Mouse (Mus musculus) limb, embryonic 15.5 days (tissue): ENCODE measurements around the gene Ercc2. TPM values are rescaled to one million over a fixed set of nuclear protein-coding genes. Genes with fewer than 3 reads are reported as not detected.

ENCODE experiments used
- ATAC-seq: fragments of 200-750 bp; cut with Nextera tagmentation; 2 replicates; pipeline ENCODE4 v1.8.0; 2017; ENCODE audit warnings: low read depth, moderate TSS enrichment; ENCODE audit not compliant: insufficient number of reproducible peaks, low FRiP score, low TSS enrichment
- H3K27ac ChIP-seq: fragments of 300-500 bp; sonication (generic); 2 replicates; pipeline ENCODE4 v1.5.1; 2015; ENCODE audit warnings: moderate library complexity, mild to moderate bottlenecking, inconsistent platforms
- H3K27me3 ChIP-seq: fragments of 300-500 bp; sonication (generic); 2 replicates; pipeline ENCODE4 v1.6.1; 2015; ENCODE audit warnings: inconsistent platforms
- H3K36me3 ChIP-seq: fragments of 300-500 bp; sonication (generic); 2 replicates; pipeline ENCODE4 v1.6.1; 2015; ENCODE audit warnings: inconsistent platforms
- H3K4me1 ChIP-seq: fragments of 300-500 bp; sonication (generic); 2 replicates; pipeline ENCODE4 v1.6.1; 2015; ENCODE audit warnings: inconsistent platforms
- H3K4me2 ChIP-seq: fragments of 300-500 bp; sonication (generic); 2 replicates; pipeline ENCODE4 v1.6.1; 2015; ENCODE audit warnings: mild to moderate bottlenecking, inconsistent platforms
- H3K4me3 ChIP-seq: fragments of 300-500 bp; sonication (generic); 2 replicates; pipeline ENCODE4 v1.5.1; 2015; ENCODE audit warnings: mild to moderate bottlenecking, inconsistent platforms
- H3K9ac ChIP-seq: fragments of 300-500 bp; sonication (generic); 2 replicates; pipeline ENCODE4 v1.6.1; 2015; ENCODE audit warnings: inconsistent platforms
- H3K9me3 ChIP-seq: fragments of 300-500 bp; sonication (generic); 2 replicates; pipeline ENCODE4 v1.6.1; 2016; ENCODE audit warnings: inconsistent platforms
- WGBS: fragments of 180-500 bp; shearing (Covaris S2); methylation state at CpG from one replicate; pipeline ENCODE4 v1.1.7; 2015; 5-methylcytosine and 5-hydroxymethylcytosine counted together
- polyA plus RNA-seq: library from polyadenylated mRNA; unstranded; fragments of >200 nt; fragmentation: Nextera tagmentation; extraction: Ambion mirVana; gene quantifications from 2 replicates; pipeline ENCODE4 v1.2.1, GENCODE M21; 2015

The Ercc2 gene
- polyA plus RNA-seq, 1 experiment from 2014 or later = 14.9 TPM

DNA sequence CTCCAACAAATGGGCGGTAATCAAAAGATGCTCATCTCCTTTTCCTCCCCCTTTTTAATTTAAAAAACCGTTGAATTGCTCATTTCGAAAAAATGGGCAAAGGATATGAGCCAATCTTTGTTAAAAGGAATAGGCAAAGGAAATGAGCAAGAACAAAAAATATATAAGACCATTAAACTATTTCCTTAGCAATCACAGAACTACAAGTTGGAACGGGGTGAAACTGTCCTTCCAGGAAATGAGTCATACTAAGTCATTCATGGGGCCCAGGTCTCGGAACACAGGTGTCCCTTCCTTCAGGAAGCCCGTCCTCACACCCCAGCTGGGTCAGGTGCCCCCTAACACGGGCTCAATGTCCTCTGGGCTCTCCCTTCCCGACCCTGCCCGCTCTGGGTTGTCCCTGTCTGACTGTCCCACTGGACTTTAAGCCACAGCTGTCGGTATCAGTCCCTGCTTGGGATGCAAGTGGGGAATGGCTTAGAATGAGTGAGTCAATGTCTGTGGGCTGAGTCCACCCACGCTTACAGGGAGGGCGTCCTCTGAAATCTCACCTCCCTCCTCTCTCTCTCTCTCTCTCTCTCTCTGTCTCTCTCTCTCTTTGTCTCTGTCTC, 37.5 kb upstream of the Ercc2 start, which contains the start of gene Ercc1:
TSS of gene Ercc1 (plus strand) at position 542 of the 611 bp plus-strand sequence.
- Histone ChIP-seq H3K4me2 (peak within 1 kb of the TSS; percentile 86), H3K9ac (peak within 1 kb of the TSS; percentile 40), H3K4me3 (peak within 1 kb of the TSS; percentile 66), H3K4me1 (peaks cover 48% of the 10 kb centered on the region), H3K27me3 (peaks cover 13% of the 10 kb centered on the region; the same call in 1 of the 2 replicates), H3K9me3 (no peaks in the 10 kb centered on the region), H3K36me3 (peaks cover 20% of the 10 kb centered on the region), H3K27ac (peak within 1 kb of the TSS; percentile 94)
- ATAC-seq = no peak
- 23% methylated on average over 12 of the region's 12 CpGs for WGBS

DNA sequence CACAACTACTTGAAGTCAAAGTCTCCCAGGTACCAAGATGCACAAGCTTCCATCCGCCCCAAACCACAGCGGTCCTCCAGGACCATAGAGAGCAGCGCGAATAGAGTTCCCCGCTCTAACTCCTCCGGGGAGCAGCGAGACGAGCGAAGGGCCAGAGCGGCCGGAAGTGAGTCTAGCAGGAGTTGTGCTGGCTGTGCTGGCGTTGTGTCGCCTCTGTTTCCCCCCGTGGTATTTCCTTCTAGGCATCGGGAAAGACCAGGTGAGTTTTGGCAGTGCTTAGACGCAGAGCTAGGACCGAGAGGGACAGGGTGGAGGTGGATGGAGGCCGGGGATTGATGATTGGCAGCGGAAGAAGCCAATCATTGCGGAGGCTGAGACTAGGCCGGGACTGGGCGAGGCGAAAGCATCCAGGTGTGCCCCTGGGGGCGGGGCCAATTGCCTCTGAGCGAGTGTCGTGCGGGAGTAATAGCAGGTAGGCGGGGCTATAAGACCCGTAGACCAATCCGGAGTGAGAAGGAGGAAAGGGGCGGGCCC, 36.8 kb upstream of the Ercc2 start:
- H3K27ac ChIP-seq = peak overlapping the region; percentile 94
- H3K4me2 ChIP-seq = peak overlapping the region; percentile 86
- H3K9ac ChIP-seq = peak overlapping the region; percentile 40
- peaks cover 13% of the 10 kb centered on the region; the same call in 1 of the 2 replicates for H3K27me3 ChIP-seq
- H3K4me3 ChIP-seq = peak overlapping the region; percentile 66
- H3K4me1 ChIP-seq = peaks cover 48% of the 10 kb centered on the region
- WGBS = under 1% methylated on average over 31 of the region's 31 CpGs
- ATAC-seq = peak; percentile 92
- H3K36me3 ChIP-seq = peaks cover 27% of the 10 kb centered on the region
- H3K9me3 ChIP-seq = no peaks in the 10 kb centered on the region

DNA sequence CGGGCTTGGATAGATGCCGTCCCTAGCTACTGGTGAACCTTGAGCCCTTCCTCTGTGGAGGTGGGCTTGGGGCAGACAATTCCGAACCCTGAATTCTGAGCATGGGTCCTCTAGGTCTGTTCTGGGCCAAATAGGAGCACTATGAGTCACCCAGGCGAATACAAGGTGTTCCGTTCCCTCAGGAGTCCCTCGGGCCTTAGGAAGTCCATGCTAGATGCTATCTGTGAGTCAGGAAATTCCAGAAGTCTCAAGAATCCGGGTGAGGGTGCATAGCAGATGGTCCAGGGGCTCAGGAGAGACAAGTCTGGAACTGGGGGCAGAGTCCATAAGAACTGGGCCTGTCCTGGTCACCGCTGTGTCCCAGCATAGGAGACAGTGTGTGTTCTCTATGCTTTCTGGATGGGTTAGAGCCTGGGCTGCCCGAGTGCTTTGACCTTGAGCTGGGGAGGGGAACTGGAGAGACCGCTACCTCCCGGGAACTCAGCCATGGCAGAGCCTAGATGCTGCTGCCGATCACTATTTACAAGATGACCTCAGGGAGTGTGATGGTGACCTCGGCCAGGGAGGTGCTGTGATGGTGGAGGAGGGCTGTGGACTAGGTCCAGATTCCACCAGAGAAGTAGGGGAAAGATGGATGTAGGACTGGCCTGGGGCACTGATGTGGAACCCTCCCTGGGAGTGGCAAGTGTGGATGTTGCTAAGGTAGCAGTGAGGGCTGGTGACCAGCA, 32.5 kb upstream of the Ercc2 start:
- peaks cover 18% of the 10 kb centered on the region for H3K4me1 ChIP-seq
- no peak overlapping the region for H3K4me2 ChIP-seq
- WGBS = 86% methylated on average over 13 of the region's 13 CpGs
- peaks cover 66% of the 10 kb centered on the region for H3K36me3 ChIP-seq
- H3K4me3 ChIP-seq = no peak overlapping the region
- no peaks in the 10 kb centered on the region for H3K9me3 ChIP-seq
- H3K27me3 ChIP-seq = no peaks in the 10 kb centered on the region
- no peak overlapping the region for H3K9ac ChIP-seq
- no peak for ATAC-seq
- H3K27ac ChIP-seq = no peak overlapping the region

DNA sequence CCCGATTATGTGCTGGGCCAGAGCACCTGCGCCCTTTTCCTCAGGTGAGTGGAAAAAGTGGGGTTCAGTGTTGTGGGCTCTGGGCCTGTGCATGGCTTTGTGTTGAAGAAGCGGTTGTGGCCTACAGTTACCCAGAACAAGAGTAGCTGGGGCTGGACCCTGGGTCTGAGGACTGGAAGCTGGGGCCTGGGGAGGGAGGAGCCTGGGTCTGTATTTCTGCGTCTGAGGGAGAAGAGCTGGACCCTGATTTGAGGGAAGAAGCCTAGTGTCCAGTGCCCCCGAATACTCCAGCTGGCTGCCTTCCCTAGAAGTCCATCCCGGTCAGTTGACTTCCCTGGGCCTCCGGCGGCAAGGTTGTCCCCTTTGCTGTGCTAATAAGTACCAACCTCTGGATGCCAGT, 31.6 kb upstream of the Ercc2 start:
- Histone ChIP-seq H3K27me3 (no peaks in the 10 kb centered on the region), H3K9ac (no peak overlapping the region), H3K4me2 (no peak overlapping the region), H3K9me3 (no peaks in the 10 kb centered on the region), H3K4me3 (no peak overlapping the region), H3K36me3 (peaks cover 74% of the 10 kb centered on the region), H3K4me1 (peaks cover 13% of the 10 kb centered on the region), H3K27ac (no peak overlapping the region)
- 95% methylated on average over 8 of the region's 8 CpGs for WGBS
- no peak for ATAC-seq

DNA sequence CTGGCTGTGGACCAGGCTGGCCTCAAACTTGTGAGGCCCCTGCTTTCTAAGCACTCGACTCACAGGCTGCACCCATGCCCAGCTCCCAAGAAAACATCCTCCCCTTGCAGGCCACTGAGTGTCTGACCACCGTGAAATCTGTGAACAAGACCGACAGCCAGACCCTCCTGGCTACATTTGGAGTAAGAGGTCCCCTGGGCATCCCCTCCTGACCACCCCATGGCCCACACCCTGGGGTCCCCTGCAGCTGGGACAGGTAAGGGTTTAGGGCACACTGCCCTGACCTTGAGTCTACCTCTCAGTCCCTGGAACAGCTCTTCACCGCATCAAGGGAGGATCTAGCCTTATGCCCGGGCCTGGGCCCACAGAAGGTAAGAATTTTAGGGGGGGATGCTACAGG, 26.8 kb upstream of the Ercc2 start:
- WGBS = 90% methylated on average over 5 of the region's 5 CpGs
- H3K27ac ChIP-seq = no peak overlapping the region
- H3K9me3 ChIP-seq = no peaks in the 10 kb centered on the region
- no peak overlapping the region for H3K4me3 ChIP-seq
- H3K27me3 ChIP-seq = no peaks in the 10 kb centered on the region
- H3K36me3 ChIP-seq = peaks cover 72% of the 10 kb centered on the region
- no peak for ATAC-seq
- no peak overlapping the region for H3K9ac ChIP-seq
- peaks cover 11% of the 10 kb centered on the region for H3K4me1 ChIP-seq
- H3K4me2 ChIP-seq = no peak overlapping the region

DNA sequence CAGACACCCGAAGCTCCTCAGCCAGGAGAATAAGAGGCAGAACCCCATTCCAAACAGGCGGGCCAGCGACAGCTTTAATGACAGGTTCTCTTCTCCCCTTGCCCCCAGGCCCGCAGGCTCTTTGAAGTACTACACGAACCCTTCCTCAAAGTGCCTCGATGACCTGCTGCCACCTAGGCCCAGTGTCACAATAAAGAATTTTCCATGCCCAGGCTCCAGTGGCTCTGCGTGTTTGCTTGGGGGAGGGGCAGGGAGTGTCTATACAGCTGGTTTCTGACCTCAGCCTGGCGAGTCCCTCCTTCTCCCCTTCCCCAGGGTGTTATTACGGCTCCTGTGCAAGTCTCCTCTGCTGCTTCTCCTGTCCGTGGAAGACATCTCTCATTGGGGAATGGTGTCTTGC, 25.5 kb upstream of the Ercc2 start:
- no peaks in the 10 kb centered on the region for H3K9me3 ChIP-seq
- H3K27me3 ChIP-seq = no peaks in the 10 kb centered on the region
- peaks cover 62% of the 10 kb centered on the region for H3K36me3 ChIP-seq
- WGBS = 61% methylated on average over 10 of the region's 10 CpGs
- peaks cover 20% of the 10 kb centered on the region for H3K4me1 ChIP-seq
- no peak overlapping the region for H3K9ac ChIP-seq
- H3K27ac ChIP-seq = no peak overlapping the region
- ATAC-seq = no peak
- H3K4me2 ChIP-seq = no peak overlapping the region
- no peak overlapping the region for H3K4me3 ChIP-seq

DNA sequence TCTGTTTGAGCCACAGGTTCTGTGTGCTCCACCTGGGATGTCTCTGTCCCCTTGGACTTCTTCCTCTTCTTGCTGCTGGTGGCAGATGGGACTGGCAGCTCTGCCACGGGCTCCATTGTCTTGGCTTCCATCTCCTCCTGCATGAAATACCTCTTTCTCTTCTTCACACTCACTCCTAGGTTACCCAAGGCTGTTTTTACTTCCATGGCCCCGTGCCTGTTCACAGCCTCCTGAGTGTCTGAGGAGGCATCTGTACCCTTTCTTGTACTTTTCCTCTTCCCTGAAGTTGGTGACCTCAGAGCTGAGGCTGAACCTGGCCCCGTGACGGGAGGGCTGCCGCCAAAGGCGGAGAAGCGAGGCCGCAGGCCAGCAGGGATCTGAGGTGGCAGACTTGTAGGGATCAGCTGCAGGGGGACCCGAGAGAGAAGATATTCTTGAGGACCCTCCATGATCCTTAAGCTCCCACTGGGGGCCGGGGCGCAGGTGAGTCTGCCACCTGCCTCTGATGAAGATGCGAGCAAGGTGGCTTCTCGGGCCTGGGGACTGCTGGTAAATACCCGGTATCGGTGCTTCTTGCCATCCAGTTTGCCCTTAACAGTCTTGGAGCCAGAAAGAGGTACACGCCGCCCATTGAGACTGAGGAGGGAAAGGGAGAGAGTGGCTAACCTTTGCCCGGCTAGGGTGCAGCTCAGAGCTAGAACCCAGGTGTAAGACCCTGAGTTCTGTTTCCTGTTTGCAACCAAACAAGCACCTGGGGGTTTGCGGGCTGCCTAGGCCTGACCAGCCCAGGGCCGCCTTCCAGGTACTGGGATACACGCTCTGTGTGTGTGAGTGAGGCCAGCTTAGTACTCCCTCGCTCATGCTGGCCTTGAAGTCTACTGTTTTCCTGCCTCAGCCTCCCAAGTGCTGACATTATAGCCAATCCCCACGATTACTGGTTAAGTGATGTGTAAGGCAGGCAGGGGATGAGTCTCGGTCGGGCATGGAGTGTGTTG, 24.1 kb upstream of the Ercc2 start:
- no peaks in the 10 kb centered on the region for H3K27me3 ChIP-seq
- WGBS = 91% methylated on average over 25 of the region's 25 CpGs
- H3K4me3 ChIP-seq = peak overlapping the region; percentile 75
- peak overlapping the region; percentile 90 for H3K4me2 ChIP-seq
- no peak for ATAC-seq
- no peak overlapping the region for H3K27ac ChIP-seq
- peaks cover 48% of the 10 kb centered on the region for H3K36me3 ChIP-seq
- peaks cover 33% of the 10 kb centered on the region for H3K4me1 ChIP-seq
- H3K9me3 ChIP-seq = no peaks in the 10 kb centered on the region
- peak overlapping the region; percentile 57; the same call in 1 of the 2 replicates for H3K9ac ChIP-seq

DNA sequence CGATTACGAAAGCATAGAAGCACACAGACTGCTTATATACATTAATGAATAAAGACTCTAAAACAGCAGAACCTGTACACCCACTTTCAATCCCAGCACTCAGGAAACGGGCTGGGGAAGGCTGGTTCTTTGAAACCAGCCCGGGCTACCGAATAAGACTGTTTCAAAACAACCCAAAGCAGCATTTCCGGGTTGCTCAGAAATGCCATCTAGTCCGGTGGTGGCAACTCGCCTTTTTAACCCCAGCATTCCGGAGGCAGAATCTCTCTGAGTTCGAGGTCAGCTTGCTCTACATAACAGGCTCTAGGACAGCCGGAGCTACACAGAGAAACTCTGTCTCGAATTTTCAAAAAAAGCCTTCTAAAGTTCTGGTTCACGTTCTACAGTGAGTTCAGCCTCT, 23.2 kb upstream of the Ercc2 start:
- peak overlapping the region; percentile 90 for H3K4me2 ChIP-seq
- H3K27ac ChIP-seq = no peak overlapping the region
- peaks cover 37% of the 10 kb centered on the region for H3K4me1 ChIP-seq
- ATAC-seq = no peak
- H3K9me3 ChIP-seq = no peaks in the 10 kb centered on the region
- no peaks in the 10 kb centered on the region for H3K27me3 ChIP-seq
- H3K4me3 ChIP-seq = peak overlapping the region; percentile 75
- WGBS = 14% methylated on average over 13 of the region's 13 CpGs
- peaks cover 39% of the 10 kb centered on the region for H3K36me3 ChIP-seq
- H3K9ac ChIP-seq = peak overlapping the region; percentile 57

DNA sequence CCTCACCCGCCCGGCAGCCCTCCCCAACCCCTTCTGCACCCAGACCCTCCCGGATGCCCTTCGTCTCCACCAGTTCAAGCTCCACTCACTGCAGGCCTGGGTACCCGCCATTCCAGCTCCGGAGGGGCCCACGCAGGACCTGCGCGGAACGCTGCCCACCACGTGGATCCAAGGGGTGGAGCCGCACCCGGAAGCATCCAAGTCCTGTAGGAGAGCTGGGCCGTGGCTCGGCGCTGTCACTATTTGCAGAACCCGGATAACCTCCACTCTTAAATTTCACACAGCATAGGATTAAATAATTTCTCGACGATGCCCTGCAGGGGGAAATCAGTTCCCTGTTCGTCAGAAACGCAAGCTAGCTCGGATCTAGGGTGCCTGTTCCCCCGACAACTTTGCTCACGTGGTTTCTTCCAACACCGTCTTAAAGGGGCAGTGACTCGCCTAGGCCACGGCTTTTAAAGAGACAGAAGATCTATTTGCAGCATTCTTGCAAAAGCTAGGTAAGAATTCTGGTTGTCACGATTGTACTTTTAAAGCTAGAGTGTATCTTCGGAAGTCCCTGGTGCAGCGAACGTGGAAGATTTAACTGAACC, 22.4 kb upstream of the Ercc2 start, which contains the start of the genes Cd3eap and Ppp1r13l:
TSS of gene Cd3eap (minus strand) at position 185 of the 593 bp plus-strand sequence.
TSS of gene Ppp1r13l (plus strand) at position 451 of the 593 bp plus-strand sequence.
- Histone ChIP-seq H3K4me1 (peaks cover 42% of the 10 kb centered on the region), H3K27ac (peak within 1 kb of the TSS; percentile 83), H3K9ac (peak within 1 kb of the TSS; percentile 57), H3K4me3 (peak within 1 kb of the TSS; percentile 75), H3K9me3 (no peaks in the 10 kb centered on the region), H3K4me2 (peak within 1 kb of the TSS; percentile 90), H3K27me3 (no peaks in the 10 kb centered on the region), H3K36me3 (peaks cover 33% of the 10 kb centered on the region)
- 1% methylated on average over 31 of the region's 31 CpGs for WGBS
- peak; percentile 62 for ATAC-seq

DNA sequence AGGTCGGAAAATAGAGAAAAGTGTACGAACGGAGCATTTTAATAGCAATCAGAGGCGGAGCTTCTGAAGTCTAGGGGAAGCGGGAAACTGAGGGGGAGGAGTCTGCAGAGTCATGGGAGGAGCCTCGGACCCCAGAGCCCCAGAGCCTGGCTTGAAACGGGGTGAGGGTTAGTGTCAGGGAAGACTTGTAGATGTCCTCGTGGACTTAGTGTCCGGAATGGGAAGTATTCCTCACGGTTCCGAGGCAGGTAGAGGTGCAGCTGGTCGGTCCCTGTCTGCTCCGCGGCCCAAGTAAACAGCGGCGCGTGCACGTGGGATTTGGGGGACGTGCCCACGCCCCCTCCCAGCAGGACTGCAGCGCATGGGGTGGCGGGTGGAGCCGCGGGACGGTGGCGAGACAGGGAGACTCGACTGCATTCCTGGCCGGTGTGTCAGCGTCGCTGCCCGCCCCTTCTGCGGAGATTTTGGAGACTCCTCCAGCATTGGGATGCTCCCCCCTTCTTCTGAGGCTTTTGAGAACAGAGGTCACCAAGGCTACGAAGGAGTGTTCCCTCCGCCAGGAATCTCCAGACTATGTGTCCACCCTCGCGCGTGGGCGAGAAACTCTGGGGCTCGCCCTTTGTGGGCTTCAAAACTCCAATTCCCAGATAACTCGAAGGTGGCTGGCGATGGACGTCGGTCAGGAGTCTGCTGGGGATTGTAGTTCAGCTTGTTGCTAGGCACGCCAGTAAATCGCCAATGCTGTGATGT, 21.7 kb upstream of the Ercc2 start:
- Histone ChIP-seq H3K9ac (peak overlapping the region; percentile 57), H3K27me3 (no peaks in the 10 kb centered on the region), H3K4me2 (peak overlapping the region; percentile 90), H3K27ac (peak overlapping the region; percentile 83), H3K36me3 (peaks cover 26% of the 10 kb centered on the region), H3K4me3 (peak overlapping the region; percentile 75), H3K4me1 (peaks cover 42% of the 10 kb centered on the region), H3K9me3 (no peaks in the 10 kb centered on the region)
- ATAC-seq = peak; percentile 61
- under 1% methylated on average over 45 of the region's 45 CpGs for WGBS
